Mouse (Mus musculus): Measurements from ENCODE around the gene Zbtb8os.

- TF ChIP-seq CTCF (IDR thresholded peaks at IDR 0.05; ENCODE audit: low read depth) (no peak), EP300 (IDR thresholded peaks at IDR 0.05; ENCODE audit: low read depth) (no peak)
Measured at GRCm38 (mm10) chr4:129286001-129286682, 49.4 kb upstream of the Zbtb8os start.

All from liver, embryonic 14.5 days (tissue).